Mouse (Mus musculus) ES-Bruce4 (cell line): Measurements from ENCODE around the gene Acsl5. TPM values are rescaled to one million over a fixed set of nuclear protein-coding genes. Genes with fewer than 3 reads are reported as not detected.

ENCODE experiments used
- H3K27ac ChIP-seq: 2 replicates; pipeline ENCODE4 v1.5.1; 2012; ENCODE audit warnings: low read length, inconsistent platforms; ENCODE audit not compliant: insufficient read depth
- H3K27me3 ChIP-seq: 2 replicates; pipeline ENCODE4 v1.6.1; 2012; ENCODE audit warnings: mild to moderate bottlenecking, low read length, inconsistent platforms; ENCODE audit not compliant: control insufficient read depth, poor library complexity, insufficient read depth, severe bottlenecking
- H3K36me3 ChIP-seq: 2 replicates; pipeline ENCODE4 v1.6.1; 2012; ENCODE audit warnings: inconsistent platforms, mild to moderate bottlenecking, low read length, moderate library complexity; ENCODE audit not compliant: control insufficient read depth, poor library complexity, insufficient read depth, severe bottlenecking
- H3K4me1 ChIP-seq: one replicate; pipeline ENCODE4 v1.8.1; 2011; ENCODE audit warnings: low read length; ENCODE audit not compliant: control insufficient read depth, insufficient read depth
- H3K4me3 ChIP-seq: 2 replicates; pipeline ENCODE4 v1.5.1; 2011; ENCODE audit warnings: low read depth, mild to moderate bottlenecking, low read length
- H3K9ac ChIP-seq: 2 replicates; pipeline ENCODE4 v1.6.1; 2012; ENCODE audit warnings: low read depth, mild to moderate bottlenecking, inconsistent platforms; ENCODE audit not compliant: poor library complexity, severe bottlenecking
- H3K9me3 ChIP-seq: replicated peaks from 2 replicates; pipeline ENCODE4 v1.6.1; 2012; ENCODE audit warnings: mild to moderate bottlenecking, low read length, inconsistent platforms; ENCODE audit not compliant: control insufficient read depth, poor library complexity, insufficient read depth, severe bottlenecking
- CTCF ChIP-seq: IDR thresholded peaks from one replicate; pipeline ENCODE4 v1.8.1; 2011; ENCODE audit warnings: low read depth, low read length
- EP300 ChIP-seq: IDR thresholded peaks from 2 replicates; pipeline ENCODE4 v1.6.1; 2011; ENCODE audit warnings: low read depth, low read length; ENCODE audit not compliant: insufficient read depth
- POLR2A ChIP-seq: IDR thresholded peaks from one replicate; pipeline ENCODE4 v1.8.1; 2011; ENCODE audit warnings: low read length; ENCODE audit not compliant: insufficient read depth
- polyA plus RNA-seq: library from polyadenylated mRNA; stranded (reverse); fragments of >200 nt; gene quantifications from 2 replicates; pipeline ENCODE4 v1.2.4, GENCODE M21; 2011; ENCODE audit warnings: low read depth; ENCODE audit not compliant: missing spikeins, insufficient read depth, insufficient read length

The Acsl5 gene
- polyA plus RNA-seq, 1 experiment = 22.0 TPM

GRCm38 (mm10) chr19:55268150-55268549, 16.4 kb downstream of the Acsl5 start:
- Histone ChIP-seq H3K27me3 (no peaks in the 10 kb centered on the region), H3K36me3 (0 out of 2 replicates have a peak, but pooled peaks cover under 1% of the 10 kb centered on the region), H3K9me3 (no peaks in the 10 kb centered on the region), H3K4me1 (peaks cover 8% of the 10 kb centered on the region), H3K27ac (no peak overlapping the region), H3K4me3 (no peak overlapping the region), H3K9ac (no peak overlapping the region)
- TF ChIP-seq CTCF = no peak
- TF ChIP-seq EP300 = no peak
- TF ChIP-seq POLR2A = no peak

- Histone ChIP-seq H3K27me3 (no peaks in the 10 kb centered on the region), H3K4me3 (no peak overlapping the region), H3K36me3 (0 out of 2 replicates have a peak, but pooled peaks cover 3% of the 10 kb centered on the region), H3K9me3 (no peaks in the 10 kb centered on the region), H3K9ac (no peak overlapping the region), H3K4me1 (peaks cover 8% of the 10 kb centered on the region), H3K27ac (0 out of 2 replicates have a peak overlapping the region, but pooled peaks have one; percentile 8)
- TF ChIP-seq EP300 = no peak
- no peak for TF ChIP-seq CTCF
- TF ChIP-seq POLR2A = no peak
These were observed 17.3 kb downstream of the Acsl5 start for GRCm38 (mm10) chr19:55269051-55269450.

GRCm38 (mm10) chr19:55271448-55271847, 19.7 kb downstream of the Acsl5 start:
- peaks cover 8% of the 10 kb centered on the region for H3K4me1 ChIP-seq
- H3K9ac ChIP-seq = no peak overlapping the region
- H3K9me3 ChIP-seq = no peaks in the 10 kb centered on the region
- no peak overlapping the region for H3K4me3 ChIP-seq
- 0 out of 2 replicates have a peak, but pooled peaks cover 3% of the 10 kb centered on the region for H3K36me3 ChIP-seq
- H3K27ac ChIP-seq = peak overlapping the region; percentile 67
- no peaks in the 10 kb centered on the region for H3K27me3 ChIP-seq
- TF ChIP-seq CTCF = no peak
- no peak for TF ChIP-seq POLR2A
- peak; percentile 93 for TF ChIP-seq EP300

- no peak overlapping the region for H3K27ac ChIP-seq
- no peaks in the 10 kb centered on the region for H3K9me3 ChIP-seq
- H3K9ac ChIP-seq = no peak overlapping the region
- H3K4me3 ChIP-seq = no peak overlapping the region
- no peaks in the 10 kb centered on the region for H3K27me3 ChIP-seq
- peaks cover 8% of the 10 kb centered on the region for H3K4me1 ChIP-seq
- 0 out of 2 replicates have a peak, but pooled peaks cover 3% of the 10 kb centered on the region for H3K36me3 ChIP-seq
- TF ChIP-seq POLR2A = no peak
These were observed 21.6 kb downstream of the Acsl5 start for GRCm38 (mm10) chr19:55273340-55273739.

GRCm38 (mm10) chr19:55276100-55276499, 24.4 kb downstream of the Acsl5 start:
- H3K27me3 ChIP-seq = no peaks in the 10 kb centered on the region
- no peak overlapping the region for H3K9ac ChIP-seq
- no peak overlapping the region for H3K27ac ChIP-seq
- peaks cover 2% of the 10 kb centered on the region for H3K4me1 ChIP-seq
- H3K36me3 ChIP-seq = 0 out of 2 replicates have a peak, but pooled peaks cover 3% of the 10 kb centered on the region
- no peak overlapping the region for H3K4me3 ChIP-seq
- no peak for TF ChIP-seq POLR2A
- TF ChIP-seq CTCF = no peak
- TF ChIP-seq EP300 = no peak
- no peaks in the 10 kb centered on the region for H3K9me3 ChIP-seq

GRCm38 (mm10) chr19:55276770-55277169, 25.0 kb downstream of the Acsl5 start:
- Histone ChIP-seq H3K9me3 (no peaks in the 10 kb centered on the region), H3K9ac (no peak overlapping the region), H3K36me3 (0 out of 2 replicates have a peak, but pooled peaks cover 3% of the 10 kb centered on the region), H3K27ac (no peak overlapping the region), H3K4me1 (peaks cover 2% of the 10 kb centered on the region), H3K27me3 (no peaks in the 10 kb centered on the region), H3K4me3 (no peak overlapping the region)
- no peak for TF ChIP-seq POLR2A
- no peak for TF ChIP-seq CTCF
- no peak for TF ChIP-seq EP300
